Mouse (Mus musculus): ENCODE measurements around the gene Shoc2.

Gene Shoc2

DNA sequence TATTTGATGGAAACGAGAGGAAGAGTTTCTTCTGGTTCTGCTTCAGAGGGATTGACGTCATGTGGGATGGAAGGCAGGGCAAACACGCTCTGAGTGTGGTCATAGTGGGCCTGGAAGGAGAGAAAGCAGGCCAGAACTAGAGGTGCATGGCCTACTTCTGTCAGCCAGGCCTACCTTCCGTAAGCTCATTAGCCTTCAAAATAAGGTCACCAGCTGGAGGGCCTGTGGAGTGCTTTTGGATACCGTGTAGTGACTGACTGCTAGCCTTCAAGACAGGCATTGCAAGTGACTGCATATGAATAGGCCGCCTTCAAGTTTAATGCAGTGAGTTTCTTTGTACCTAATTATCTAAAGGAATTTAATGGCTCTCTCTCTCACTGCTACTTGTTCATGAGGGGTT, 91.0 kb downstream of the Shoc2 start:
- DNase-seq (ENCODE audit: low read depth, low spot score) = no peak

DNA sequence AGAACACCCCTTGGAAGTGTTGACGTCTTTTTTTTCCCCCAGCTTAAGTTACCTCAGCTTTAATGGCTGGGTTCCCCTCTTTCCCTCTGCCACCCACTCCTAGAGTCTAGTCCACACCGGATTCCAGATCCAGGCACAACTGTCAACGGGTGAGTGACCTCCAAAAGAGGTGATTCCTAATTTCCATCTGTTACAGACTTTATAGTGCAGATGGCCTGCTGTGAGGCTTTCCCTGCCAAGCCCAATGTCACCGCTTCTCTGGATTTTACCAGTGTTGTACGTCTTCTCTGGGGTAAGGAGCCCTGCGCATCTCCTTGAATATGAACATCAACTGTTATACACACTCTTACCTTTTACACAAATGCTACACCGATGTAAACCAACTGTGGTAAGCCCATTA, 95.3 kb downstream of the Shoc2 start:
- DNase-seq (ENCODE audit: low read depth, low spot score) = no peak

DNA sequence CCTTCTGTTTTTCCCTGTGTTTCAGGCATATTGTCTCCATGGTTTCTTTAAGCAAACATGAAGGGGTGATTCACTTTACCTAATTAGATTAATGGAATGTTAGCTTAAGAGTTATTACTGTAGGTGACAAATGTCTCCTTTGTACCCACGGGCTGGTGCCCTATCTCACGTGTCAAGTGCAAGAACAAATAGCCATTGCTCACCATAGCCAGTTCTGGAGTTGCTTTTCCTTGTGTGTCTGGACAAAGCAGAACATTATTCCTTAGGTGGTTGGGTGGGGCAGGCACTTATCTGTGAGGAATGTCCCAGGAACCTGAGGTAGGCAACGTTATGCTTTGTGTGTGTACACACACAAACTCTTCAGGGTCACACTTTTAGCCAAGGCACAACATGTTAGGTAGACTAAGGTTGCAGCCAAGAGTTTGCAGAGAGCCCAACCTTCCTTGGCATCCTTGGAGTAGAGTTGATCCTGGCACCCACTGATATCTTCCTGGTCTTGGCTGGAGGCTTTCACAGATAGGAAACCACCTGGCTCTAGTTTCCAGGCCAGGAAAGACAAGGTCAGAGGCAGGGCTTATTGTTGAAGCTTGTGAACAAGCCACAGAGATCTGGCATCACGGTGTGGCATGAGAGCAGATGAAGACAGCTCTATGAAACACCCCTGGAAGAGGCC, 96.4 kb downstream of the Shoc2 start:
- DNase-seq (ENCODE audit: low read depth, low spot score) = no peak

DNA sequence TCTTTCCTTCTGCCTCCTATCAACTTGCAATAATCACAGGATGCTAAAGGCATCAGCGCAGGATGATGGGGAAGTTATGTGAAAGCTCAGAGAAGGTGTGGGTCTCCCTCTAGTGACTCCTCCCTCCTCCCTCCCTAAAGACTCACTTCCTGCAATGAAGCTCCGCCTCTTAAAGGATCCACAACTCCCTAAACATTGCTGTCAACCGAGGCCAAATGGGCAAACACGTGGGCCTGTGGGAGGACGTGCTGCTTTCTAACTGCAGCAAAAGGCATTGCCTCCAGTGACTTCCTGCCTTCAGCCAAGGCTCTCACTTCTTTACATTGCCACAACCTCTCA, 96.9 kb downstream of the Shoc2 start:
- no peak for DNase-seq (ENCODE audit: low read depth, low spot score)

- no peak for DNase-seq (ENCODE audit: low read depth, low spot score)
These were observed 99.7 kb downstream of the Shoc2 start, which contains the start of gene Adra2a for GRCm38 (mm10) chr19:54043851-54044250. Gene Adra2a (plus strand): TSS chr19:54044151.

DNA sequence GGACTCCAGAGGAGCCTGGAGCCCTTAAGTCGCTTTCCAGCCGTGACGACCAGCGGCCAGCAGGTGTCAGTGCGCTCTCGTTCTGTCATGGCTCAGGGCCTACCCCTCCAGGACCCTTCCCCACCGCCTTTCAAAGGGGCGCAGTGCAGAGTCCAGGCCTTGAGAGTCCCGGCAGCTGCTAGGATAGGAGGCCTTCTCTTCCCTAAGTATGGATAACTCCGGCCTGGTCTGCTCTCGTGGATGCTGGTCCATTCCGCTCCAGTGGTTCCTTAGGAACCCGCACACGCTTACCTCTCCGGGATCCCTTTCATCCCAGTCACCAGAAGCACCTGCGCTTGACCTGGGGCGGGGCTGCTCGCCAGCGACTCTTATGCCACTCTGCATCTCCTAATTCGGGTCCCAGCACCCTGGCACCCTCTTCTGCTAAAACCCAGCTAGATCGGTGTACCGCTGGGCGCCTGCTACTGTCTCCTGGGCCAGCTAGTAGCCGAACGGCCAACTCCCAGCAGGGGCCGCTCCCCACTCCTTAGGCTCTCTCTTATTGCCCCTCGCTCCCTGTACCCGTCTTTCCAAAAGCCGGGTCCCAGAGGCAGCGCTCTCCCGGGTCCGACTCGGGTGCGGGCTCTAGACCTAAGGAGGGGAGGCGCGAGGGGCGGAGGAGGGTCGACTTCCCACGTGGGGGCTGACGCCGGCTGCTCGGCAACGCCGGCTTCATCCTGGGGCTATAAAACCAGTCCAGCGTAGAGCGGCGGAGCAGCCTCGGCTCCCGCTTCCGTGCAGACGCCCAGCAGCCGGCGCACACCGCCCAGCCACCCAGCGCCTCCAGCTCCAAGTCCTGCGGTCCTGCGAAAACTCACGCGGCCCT, 100.6 kb downstream of the Shoc2 start:
- peak; percentile 70 for DNase-seq (ENCODE audit: low read depth, low spot score)

- DNase-seq (ENCODE audit: low read depth, low spot score) = no peak
These were observed 101.3 kb downstream of the Shoc2 start for GRCm38 (mm10) chr19:54045412-54045811.

GRCm38 (mm10) chr19:54045931-54046683, 102.0 kb downstream of the Shoc2 start:
- no peak for DNase-seq (ENCODE audit: low read depth, low spot score)

DNA sequence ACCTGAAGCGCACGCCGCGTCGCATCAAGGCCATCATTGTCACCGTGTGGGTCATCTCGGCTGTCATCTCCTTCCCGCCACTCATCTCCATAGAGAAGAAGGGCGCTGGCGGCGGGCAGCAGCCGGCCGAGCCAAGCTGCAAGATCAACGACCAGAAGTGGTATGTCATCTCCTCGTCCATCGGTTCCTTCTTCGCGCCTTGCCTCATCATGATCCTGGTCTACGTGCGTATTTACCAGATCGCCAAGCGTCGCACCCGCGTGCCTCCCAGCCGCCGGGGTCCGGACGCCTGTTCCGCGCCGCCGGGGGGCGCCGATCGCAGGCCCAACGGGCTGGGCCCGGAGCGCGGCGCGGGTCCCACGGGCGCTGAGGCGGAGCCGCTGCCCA, 102.6 kb downstream of the Shoc2 start:
- no peak for DNase-seq (ENCODE audit: low read depth, low spot score)

DNA sequence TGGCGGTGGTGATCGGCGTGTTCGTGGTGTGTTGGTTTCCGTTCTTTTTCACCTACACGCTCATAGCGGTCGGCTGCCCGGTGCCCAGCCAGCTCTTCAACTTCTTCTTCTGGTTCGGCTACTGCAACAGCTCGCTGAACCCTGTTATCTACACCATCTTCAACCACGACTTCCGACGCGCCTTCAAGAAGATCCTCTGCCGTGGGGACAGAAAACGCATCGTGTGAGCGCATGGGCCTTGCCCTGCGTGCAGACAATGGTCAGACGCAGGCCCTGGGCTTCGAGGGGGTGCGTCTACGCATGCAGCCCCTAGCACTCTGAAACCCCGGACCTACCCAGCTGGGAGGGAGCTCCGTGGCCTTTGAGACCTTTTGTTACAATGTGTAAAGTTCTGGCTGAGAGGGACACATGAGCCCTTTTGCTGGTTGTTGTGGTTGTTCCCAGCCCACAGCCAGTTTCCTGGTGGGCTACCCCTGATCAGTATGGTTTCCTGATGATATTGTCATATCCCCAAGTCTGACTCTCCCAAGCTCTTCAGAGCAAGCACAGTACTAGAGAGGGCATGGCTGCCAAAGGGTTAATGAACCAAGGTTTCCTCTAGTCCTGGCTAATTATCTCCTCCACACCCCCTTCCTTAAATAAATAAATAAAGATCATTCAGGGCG, 103.4 kb downstream of the Shoc2 start:
- no peak for DNase-seq (ENCODE audit: low read depth, low spot score)

GRCm38 (mm10) chr19:54048161-54048885, 104.2 kb downstream of the Shoc2 start:
- no peak for DNase-seq (ENCODE audit: low read depth, low spot score)

- DNase-seq (ENCODE audit: low read depth, low spot score) = no peak
These were observed 107.5 kb downstream of the Shoc2 start for GRCm38 (mm10) chr19:54051651-54052050.

- DNase-seq (ENCODE audit: low read depth, low spot score) = no peak
These were observed 111.7 kb downstream of the Shoc2 start for GRCm38 (mm10) chr19:54055845-54056244.

GRCm38 (mm10) chr19:54068447-54068846, 124.3 kb downstream of the Shoc2 start:
- no peak for DNase-seq (ENCODE audit: low read depth, low spot score)

DNA sequence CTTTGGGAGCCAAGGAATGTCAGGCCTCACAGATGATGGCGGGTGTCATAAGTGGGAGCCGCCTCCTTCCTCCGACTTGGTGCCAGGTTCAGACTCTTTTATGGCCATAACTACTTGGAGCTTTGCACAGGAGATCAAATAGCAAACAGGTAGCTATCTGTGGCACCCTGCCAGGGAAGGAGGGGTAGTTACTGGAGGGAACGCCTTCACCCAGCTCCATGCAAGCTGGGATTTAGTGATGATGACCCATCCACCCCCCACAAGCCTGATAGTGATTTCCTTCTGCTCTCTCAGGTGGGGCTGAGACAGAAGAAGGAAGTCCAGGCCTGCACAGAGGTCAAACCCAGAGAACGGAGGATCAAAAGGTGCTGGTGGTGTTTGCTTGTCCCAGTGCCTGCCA, 126.4 kb downstream of the Shoc2 start:
- DNase-seq (ENCODE audit: low read depth, low spot score) = no peak

DNA sequence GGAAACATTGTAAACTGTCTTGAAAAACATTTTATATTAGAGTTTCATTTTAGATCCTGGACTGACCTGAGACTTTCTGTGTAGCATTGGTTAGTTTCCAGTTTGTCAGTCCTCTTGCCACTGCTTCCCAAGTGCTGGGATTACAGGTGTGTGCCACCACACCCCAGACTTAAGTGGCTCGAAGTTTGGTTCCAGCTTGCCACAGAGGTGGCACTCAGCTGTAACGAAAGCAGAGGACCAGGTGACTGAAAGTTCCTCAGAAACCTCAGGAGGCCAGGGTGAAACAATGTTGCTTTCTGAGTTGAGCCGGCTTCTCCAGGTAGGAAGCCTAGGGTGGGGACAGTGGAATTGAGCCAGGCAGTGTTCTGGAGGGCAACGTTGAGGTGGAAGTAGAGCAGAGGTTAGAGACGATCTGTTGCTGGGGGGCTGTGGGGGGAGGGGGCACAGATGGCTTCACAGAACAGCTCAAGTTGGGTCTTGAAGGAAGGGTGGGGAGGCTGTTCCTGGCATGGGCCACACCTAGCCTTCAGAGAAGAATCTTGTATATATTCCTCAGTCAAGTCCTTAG, 128.2 kb downstream of the Shoc2 start:
- DNase-seq (ENCODE audit: low read depth, low spot score) = no peak

DNA sequence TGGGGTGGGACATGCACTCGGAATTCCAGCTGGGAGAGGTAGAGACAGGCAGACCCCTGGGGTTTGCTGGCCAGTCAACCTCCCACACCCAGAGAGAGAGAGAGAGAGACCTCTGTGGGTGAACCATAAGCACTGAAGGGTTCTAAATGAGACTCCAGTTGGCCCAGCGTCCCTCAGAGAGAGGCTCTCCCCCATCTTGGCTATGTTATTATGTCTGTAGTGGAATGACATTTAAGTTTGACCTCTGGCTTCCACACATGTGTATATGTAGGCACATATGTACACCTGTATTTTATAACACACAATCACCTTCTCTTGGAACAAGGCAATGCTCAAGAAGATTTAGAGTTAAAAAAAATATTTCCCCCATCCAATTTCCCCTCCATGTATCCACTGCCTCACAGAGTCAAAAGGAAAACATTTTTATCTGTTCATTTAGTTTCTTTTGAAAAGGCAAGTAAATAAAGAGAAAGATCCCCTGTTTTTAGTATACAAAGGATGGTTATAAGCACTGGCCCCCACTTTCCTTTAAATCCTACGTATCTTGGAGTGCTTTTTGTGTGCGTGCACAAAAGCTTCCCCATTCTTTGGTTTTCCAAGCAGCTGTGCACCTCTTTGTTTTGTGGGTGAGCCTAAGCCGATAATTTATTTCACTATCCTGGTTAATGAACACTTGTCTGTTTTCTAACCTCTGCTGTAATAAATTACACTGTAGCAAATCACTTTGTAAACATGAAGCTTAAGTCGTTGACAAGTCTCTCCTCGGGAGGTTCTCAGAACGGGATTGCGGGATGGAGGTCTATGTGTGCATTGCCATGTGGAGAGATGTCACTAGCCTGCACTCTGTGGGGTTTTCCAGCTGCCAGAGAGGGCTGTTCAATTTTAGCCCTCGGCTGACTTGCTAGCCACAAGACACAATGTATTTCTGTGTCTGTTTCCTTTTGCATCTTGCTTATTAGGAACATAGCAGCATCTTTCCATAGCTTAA, 132.6 kb downstream of the Shoc2 start:
- DNase-seq (ENCODE audit: low read depth, low spot score) = no peak

DNA sequence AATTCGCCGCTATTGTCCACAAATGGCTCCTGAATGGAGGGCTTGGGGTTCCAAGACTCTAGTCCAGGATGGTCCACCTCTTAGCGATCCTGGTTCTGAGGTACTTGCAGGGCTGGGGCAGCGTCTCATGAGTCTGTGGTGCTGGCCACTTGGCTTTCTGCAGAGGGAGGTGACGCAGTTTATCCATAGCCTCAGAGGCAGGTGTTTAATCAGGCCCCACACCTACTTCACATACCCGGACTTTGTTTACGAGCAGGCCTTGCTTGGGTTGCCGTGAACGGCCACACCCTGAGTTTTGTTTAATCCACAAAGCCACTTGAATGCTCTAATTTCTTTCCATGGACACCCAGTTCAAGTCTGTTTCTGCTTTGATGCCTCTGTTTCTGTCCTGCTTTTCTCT, 137.2 kb downstream of the Shoc2 start:
- no peak for DNase-seq (ENCODE audit: low read depth, low spot score)

- DNase-seq (ENCODE audit: low read depth, low spot score) = no peak
These were observed 137.6 kb downstream of the Shoc2 start for GRCm38 (mm10) chr19:54081716-54082165.

Data from brain, embryonic 18.5 days (tissue).